Mouse (Mus musculus) E14TG2a.4 (cell line): ENCODE measurements around the gene Setd5.

Source experiments
- CTCF ChIP-seq: conservative IDR thresholded peaks from 2 replicates; pipeline ENCODE4 v1.5.1; 2014; ENCODE audit warnings: low read length
- NANOG ChIP-seq: IDR thresholded peaks from 2 replicates; pipeline ENCODE4 v1.6.1; 2014; ENCODE audit warnings: borderline replicate concordance, low read length, mixed read lengths

- TF ChIP-seq NANOG: no peak
- TF ChIP-seq CTCF: no peak
Measured at GRCm38 (mm10) chr6:113095547-113095946, 18.4 kb downstream of the Setd5 start.
